Mouse (Mus musculus): ENCODE results near the gene Agt.

- TF ChIP-seq CTCF (IDR thresholded peaks at IDR 0.05; ENCODE audit: extremely low read depth, insufficient read depth, insufficient read length, insufficient replicate concordance) (no peak), POLR2A (IDR thresholded peaks at IDR 0.05; ENCODE audit: low read depth, low read length) (no peak)
Observed at GRCm38 (mm10) chr8:124567584-124567983, 1.9 kb downstream of the Agt start.

Data from spleen, adult 2 months (tissue).